Mouse (Mus musculus): ENCODE results near the gene Cd68. TPM values are rescaled to one million over a fixed set of nuclear protein-coding genes. Genes with fewer than 3 reads are reported as not detected.

Gene Cd68
- total and polyA plus RNA-seq, 3 experiments, result 2.3 to 6.1 TPM; not detected in 1

DNA sequence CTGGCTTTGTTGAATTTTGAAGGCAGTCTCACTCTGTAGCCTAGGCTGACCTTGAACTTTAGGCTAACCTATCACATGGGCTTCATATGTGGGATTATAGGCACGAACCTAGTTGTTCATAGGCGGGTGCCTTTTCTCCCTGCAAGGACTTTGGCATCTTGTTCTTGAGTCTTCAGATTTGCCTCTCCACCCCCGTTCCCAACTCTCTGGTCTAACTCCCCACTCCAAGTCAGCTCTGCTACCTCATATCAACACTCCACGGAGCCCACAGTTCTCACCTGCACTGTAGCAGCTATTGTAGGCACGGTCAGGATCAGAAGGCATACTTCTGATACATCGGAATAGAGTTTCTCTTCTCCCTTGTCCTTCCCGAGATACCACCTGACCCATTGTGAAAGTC lies 17.6 kb upstream of the Cd68 start:
- ATAC-seq (ENCODE audit: extremely low read depth, insufficient number of reproducible peaks, low FRiP score, poor library complexity, severe bottlenecking) (no peak), DNase-seq (ENCODE audit: low spot score) (no peak)
- H3K4me3 ChIP-seq (ENCODE audit: low read depth, low read length), result no peak overlapping the region
- no peaks in the 10 kb centered on the region for H3K9me3 ChIP-seq (replicated peaks)
- TF ChIP-seq TAL1 (conservative IDR thresholded peaks at IDR 0.05; ENCODE audit: low read depth, low read length) (no peak), GATA2 (IDR thresholded peaks at IDR 0.05; ENCODE audit: borderline replicate concordance, low read depth, low read length) (no peak), POLR2AphosphoS5 (IDR thresholded peaks at IDR 0.05; ENCODE audit: insufficient replicate concordance, low read depth, low read length) (no peak), CTCF (IDR thresholded peaks at IDR 0.05; ENCODE audit: low read depth, low read length) (no peak), GATA1 (IDR thresholded peaks at IDR 0.05; ENCODE audit: borderline replicate concordance, low read length) (no peak)
- H3K36me3 ChIP-seq (replicated peaks), result peaks cover 20% of the 10 kb centered on the region
- peaks cover 42% of the 10 kb centered on the region for H3K27me3 ChIP-seq (ENCODE audit: insufficient read depth, low read length)
- peaks cover 52% of the 10 kb centered on the region for H3K4me1 ChIP-seq (ENCODE audit: insufficient read depth, low read depth, low read length)

DNA sequence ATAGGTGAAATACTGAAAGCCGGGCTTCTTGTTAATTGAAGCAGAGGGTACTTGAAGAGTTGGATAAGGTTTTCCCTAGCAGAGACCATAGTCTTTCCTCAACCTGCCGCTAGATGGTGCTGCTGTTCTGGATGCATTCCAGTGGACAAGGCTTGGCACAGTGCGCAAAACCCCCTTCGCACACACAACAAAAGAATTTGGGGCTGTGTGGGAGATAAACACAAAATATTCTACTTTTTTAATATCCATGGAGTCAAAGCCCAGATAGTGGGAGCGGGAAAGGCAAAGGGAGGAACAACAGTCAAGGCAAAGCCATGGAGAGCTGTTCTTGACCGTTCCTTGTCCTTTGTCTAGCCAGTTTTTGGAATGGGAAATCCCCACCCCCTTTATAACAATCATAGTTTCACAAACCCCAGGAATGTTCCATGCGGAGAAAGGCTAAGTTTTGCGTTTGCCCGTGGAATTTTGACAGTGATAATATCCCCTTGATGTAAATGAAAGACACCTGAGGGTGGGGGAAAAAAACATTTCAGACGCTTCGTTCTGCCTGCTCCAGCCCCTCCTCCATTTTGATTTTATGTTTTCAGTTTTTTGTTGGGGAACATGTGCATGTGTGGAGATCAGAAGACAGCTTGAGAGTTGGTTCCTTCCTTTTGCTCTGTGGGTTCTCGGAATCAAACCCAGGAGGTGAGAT lies 17.0 kb upstream of the Cd68 start:
- DNase-seq (ENCODE audit: low spot score) (peak; percentile 53), ATAC-seq (ENCODE audit: extremely low read depth, insufficient number of reproducible peaks, low FRiP score, poor library complexity, severe bottlenecking) (peak; percentile 38)
- TF ChIP-seq CTCF (IDR thresholded peaks at IDR 0.05; ENCODE audit: low read depth, low read length) (peak; percentile 75), POLR2AphosphoS5 (IDR thresholded peaks at IDR 0.05; ENCODE audit: insufficient replicate concordance, low read depth, low read length) (no peak)
- Histone ChIP-seq H3K36me3 (replicated peaks) (peaks cover 26% of the 10 kb centered on the region), H3K4me1 (ENCODE audit: insufficient read depth, low read depth, low read length) (peaks cover 58% of the 10 kb centered on the region), H3K27me3 (ENCODE audit: insufficient read depth, low read length) (peaks cover 37% of the 10 kb centered on the region), H3K9me3 (replicated peaks) (no peaks in the 10 kb centered on the region), H3K4me3 (ENCODE audit: low read depth, low read length) (no peak overlapping the region)

DNA sequence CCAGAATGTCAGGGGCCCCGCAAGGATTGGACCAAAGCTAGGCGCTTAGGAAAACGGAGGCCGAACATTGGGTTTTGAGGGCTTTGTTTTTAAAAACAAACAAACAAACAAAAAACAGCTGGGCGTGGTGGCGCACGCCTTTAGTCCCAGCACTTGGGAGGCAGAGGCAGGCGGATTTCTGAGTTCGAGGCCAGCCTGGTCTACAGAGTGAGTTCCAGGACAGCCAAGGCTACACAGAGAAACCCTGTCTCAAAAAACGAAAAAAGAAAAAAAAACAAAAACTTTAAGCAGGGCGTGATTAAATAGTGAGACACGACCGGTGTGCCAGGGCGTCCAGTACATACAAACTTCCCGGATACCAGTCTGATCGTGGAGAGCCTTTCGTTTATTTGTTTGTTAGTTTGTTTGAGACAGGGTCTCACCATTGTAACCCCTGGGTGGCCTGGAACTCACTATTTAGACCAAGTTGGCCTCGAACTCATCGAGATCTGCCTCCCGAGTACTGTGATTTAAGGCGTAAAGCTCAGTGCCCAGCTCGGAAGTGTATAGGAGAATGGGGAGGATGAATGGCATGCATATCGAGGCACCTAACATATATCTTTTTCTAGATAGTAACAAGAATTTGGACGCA lies 16.4 kb upstream of the Cd68 start:
- peaks cover 37% of the 10 kb centered on the region for H3K27me3 ChIP-seq (ENCODE audit: insufficient read depth, low read length)
- no peaks in the 10 kb centered on the region for H3K9me3 ChIP-seq (replicated peaks)
- TF ChIP-seq TAL1 (conservative IDR thresholded peaks at IDR 0.05; ENCODE audit: low read depth, low read length), result no peak
- no peak for TF ChIP-seq CTCF (IDR thresholded peaks at IDR 0.05; ENCODE audit: low read depth, low read length)
- TF ChIP-seq POLR2AphosphoS5 (IDR thresholded peaks at IDR 0.05; ENCODE audit: insufficient replicate concordance, low read depth, low read length), result no peak
- TF ChIP-seq GATA2 (IDR thresholded peaks at IDR 0.05; ENCODE audit: borderline replicate concordance, low read depth, low read length), result no peak
- no peak for TF ChIP-seq GATA1 (IDR thresholded peaks at IDR 0.05; ENCODE audit: borderline replicate concordance, low read length)
- H3K4me3 ChIP-seq (ENCODE audit: low read depth, low read length), result peak overlapping the region; percentile 85
- DNase-seq (ENCODE audit: low spot score) (no peak), ATAC-seq (ENCODE audit: extremely low read depth, insufficient number of reproducible peaks, low FRiP score, poor library complexity, severe bottlenecking) (no peak)
- H3K36me3 ChIP-seq (replicated peaks), result peaks cover 32% of the 10 kb centered on the region
- H3K4me1 ChIP-seq (ENCODE audit: insufficient read depth, low read depth, low read length), result peaks cover 60% of the 10 kb centered on the region

DNA sequence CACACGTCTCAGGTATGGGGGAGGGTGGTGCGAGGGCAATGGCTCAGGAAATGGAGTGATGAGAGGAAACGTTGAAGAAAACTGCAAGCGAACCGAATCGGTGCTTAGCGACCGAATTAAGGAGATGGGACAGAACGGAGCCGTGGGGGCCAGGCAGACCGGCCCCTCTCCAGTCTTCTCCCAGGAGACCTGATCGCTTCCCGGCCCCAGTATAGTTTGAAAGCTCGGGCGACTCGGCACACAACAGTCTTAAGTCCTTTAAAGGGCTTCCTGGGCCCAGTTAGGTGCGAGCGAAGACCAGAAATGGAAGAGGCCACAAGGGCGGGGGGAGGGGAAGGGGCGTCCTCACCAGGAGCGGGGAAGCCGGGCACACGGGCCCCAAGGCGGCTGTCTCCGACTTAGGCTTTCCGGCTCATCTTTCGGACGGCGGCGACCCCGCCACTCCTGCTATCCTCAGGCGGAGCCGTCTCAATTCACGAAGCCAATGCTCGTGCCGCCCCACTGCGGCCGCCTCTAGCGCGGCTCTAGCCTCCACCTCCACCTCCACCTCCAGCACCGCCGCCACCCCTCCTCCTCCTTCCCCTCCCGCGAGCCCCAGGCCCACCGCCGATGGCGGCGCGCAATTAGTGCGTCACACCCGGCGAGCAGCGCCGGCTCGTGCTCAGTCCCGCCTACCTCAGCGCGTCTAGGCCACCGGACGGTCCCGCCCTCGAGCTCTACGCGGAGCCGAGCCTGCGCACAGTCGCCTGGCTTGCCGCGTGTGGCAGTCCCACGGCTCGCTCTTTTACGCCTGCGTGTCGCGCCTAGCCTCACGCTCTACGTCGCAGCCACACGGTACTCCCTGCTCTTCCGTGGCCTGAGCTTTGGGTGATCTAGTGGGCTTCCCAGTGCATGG lies 15.6 kb upstream of the Cd68 start, which contains the start of gene Senp3:
TSS of gene Senp3 (minus strand) at position 771 of the 895 bp plus-strand sequence.
- H3K27me3 ChIP-seq (ENCODE audit: insufficient read depth, low read length), result peaks cover 31% of the 10 kb centered on the region
- no peaks in the 10 kb centered on the region for H3K9me3 ChIP-seq (replicated peaks)
- DNase-seq (ENCODE audit: low spot score) (peak; percentile 92), ATAC-seq (ENCODE audit: extremely low read depth, insufficient number of reproducible peaks, low FRiP score, poor library complexity, severe bottlenecking) (peak; percentile 85)
- H3K4me1 ChIP-seq (ENCODE audit: insufficient read depth, low read depth, low read length), result peaks cover 63% of the 10 kb centered on the region
- TF ChIP-seq GATA1 (IDR thresholded peaks at IDR 0.05; ENCODE audit: borderline replicate concordance, low read length) (no peak), GATA2 (IDR thresholded peaks at IDR 0.05; ENCODE audit: borderline replicate concordance, low read depth, low read length) (no peak), POLR2AphosphoS5 (IDR thresholded peaks at IDR 0.05; ENCODE audit: insufficient replicate concordance, low read depth, low read length) (no peak), TAL1 (conservative IDR thresholded peaks at IDR 0.05; ENCODE audit: low read depth, low read length) (no peak), CTCF (IDR thresholded peaks at IDR 0.05; ENCODE audit: low read depth, low read length) (no peak)
- peaks cover 40% of the 10 kb centered on the region for H3K36me3 ChIP-seq (replicated peaks)
- peak within 1 kb of the TSS; percentile 85 for H3K4me3 ChIP-seq (ENCODE audit: low read depth, low read length)

DNA sequence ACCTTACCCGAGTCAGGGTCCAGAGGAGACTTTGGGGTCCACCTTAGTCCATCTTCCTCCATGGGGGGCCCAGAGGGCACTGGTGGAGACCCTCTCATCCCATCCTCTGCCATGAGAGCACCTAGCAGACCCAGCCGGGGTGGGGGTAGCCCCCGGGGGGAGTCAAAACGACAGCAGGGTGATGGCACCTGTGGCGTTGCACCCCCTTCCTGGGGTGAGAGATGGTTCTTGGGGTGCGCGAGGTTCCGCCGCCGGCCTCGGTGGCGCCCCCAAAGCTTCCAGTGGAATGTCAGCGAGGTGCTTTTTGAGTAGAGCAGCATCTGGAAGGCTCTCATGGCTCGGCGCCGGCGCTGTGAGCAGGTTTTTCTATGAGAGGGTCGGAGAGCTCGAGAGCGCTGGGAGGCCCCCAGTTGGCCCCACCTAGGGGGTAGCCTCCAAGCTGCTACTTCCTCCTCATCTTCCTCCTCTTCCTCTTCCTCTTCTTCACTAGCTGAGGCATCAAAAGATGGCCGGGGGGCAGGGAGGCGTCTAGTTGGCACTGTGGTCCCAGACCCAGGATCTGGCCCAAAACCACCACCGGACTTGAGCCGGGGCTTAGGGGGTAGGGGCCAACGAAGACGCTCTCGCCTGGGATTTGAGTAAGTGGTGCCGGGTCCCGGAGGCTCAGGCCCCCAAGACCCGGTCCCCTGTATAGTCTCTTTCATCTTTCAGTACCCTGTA lies 14.3 kb upstream of the Cd68 start:
- ATAC-seq (ENCODE audit: extremely low read depth, insufficient number of reproducible peaks, low FRiP score, poor library complexity, severe bottlenecking) (no peak), DNase-seq (ENCODE audit: low spot score) (no peak)
- no peak for TF ChIP-seq GATA1 (IDR thresholded peaks at IDR 0.05; ENCODE audit: borderline replicate concordance, low read length)
- TF ChIP-seq CTCF (IDR thresholded peaks at IDR 0.05; ENCODE audit: low read depth, low read length), result no peak
- no peak for TF ChIP-seq TAL1 (conservative IDR thresholded peaks at IDR 0.05; ENCODE audit: low read depth, low read length)
- TF ChIP-seq GATA2 (IDR thresholded peaks at IDR 0.05; ENCODE audit: borderline replicate concordance, low read depth, low read length), result no peak
- TF ChIP-seq POLR2AphosphoS5 (IDR thresholded peaks at IDR 0.05; ENCODE audit: insufficient replicate concordance, low read depth, low read length), result no peak
- Histone ChIP-seq H3K27me3 (ENCODE audit: insufficient read depth, low read length) (peaks cover 19% of the 10 kb centered on the region), H3K4me3 (ENCODE audit: low read depth, low read length) (peak overlapping the region; percentile 85), H3K4me1 (ENCODE audit: insufficient read depth, low read depth, low read length) (peaks cover 67% of the 10 kb centered on the region), H3K36me3 (replicated peaks) (peaks cover 53% of the 10 kb centered on the region), H3K9me3 (replicated peaks) (no peaks in the 10 kb centered on the region)

Measured in G1E (cell line).